Mouse (Mus musculus): ENCODE measurements around the gene Myh9. TPM values are rescaled to one million over a fixed set of nuclear protein-coding genes. Genes with fewer than 3 reads are reported as not detected.
"Not testable (repeated sequence)": the region's sequence is repeated elsewhere in the genome, so short reads cannot be mapped to it uniquely, and the experiment has no call there.

The Myh9 gene
- polyA plus RNA-seq, 1 experiment from 2014 or later: 14.6 TPM

- H3K27me3 ChIP-seq (ENCODE audit: control insufficient read depth, insufficient read depth, low read length); H3K4me3 ChIP-seq (replicated peaks; ENCODE audit: low read length); H3K4me1 ChIP-seq (replicated peaks; ENCODE audit: control insufficient read depth, insufficient read depth, low read length); H3K9ac ChIP-seq; H3K4me2 ChIP-seq (replicated peaks); H3K27ac ChIP-seq; ATAC-seq (ENCODE audit: low FRiP score); DNase-seq (ENCODE audit: low spot score); H3K9me3 ChIP-seq (ENCODE audit: control insufficient read depth, low read length); H3K36me3 ChIP-seq (replicated peaks; ENCODE audit: control insufficient read depth, insufficient read depth): not testable (repeated sequence)
- 85% methylated on average over 3 of the region's 3 CpGs for WGBS
Observed at GRCm38 (mm10) chr15:77727745-77728144, 114.2 kb downstream of the Myh9 start.

GRCm38 (mm10) chr15:77727139-77727538 lies 114.8 kb downstream of the Myh9 start:
- not testable (repeated sequence) for H3K9me3 ChIP-seq (ENCODE audit: control insufficient read depth, low read length); H3K27ac ChIP-seq; H3K9ac ChIP-seq; H3K4me2 ChIP-seq (replicated peaks); H3K27me3 ChIP-seq (ENCODE audit: control insufficient read depth, insufficient read depth, low read length); H3K36me3 ChIP-seq (replicated peaks; ENCODE audit: control insufficient read depth, insufficient read depth); H3K4me1 ChIP-seq (replicated peaks; ENCODE audit: control insufficient read depth, insufficient read depth, low read length); H3K4me3 ChIP-seq (replicated peaks; ENCODE audit: low read length); DNase-seq (ENCODE audit: low spot score); ATAC-seq (ENCODE audit: low FRiP score)
- WGBS: 7% methylated on average over 3 of the region's 3 CpGs

DNA sequence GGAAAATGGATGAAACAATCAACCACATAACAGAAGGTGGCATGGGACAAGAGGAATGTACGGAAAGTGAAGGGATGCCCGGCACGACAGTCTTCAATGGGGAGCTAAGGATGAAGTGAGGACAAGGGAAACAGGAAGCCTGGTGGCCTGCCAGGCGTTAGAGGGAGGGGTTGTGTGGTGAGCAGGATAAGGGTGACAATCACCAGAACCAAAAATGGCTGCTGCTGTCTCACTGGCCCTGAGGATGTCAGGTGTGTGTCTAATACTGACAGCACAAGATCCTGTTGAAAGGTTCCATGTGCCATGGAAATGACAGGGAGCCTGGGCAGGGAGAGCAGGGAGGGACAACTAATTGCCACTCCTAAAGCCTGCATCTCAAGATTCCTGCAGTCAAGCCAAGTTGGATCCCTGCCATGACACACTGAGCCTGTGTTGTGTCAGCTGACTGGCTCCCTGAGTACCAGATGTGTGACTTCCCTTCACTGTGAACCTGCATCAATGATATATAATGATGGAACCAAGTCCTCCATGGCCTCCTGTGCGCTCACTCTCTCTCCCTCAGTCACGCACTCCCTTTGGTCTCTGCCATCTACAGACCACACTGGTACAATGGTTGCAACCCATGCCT lies 116.5 kb downstream of the Myh9 start:
- not testable (repeated sequence) for H3K9me3 ChIP-seq (ENCODE audit: control insufficient read depth, low read length); H3K9ac ChIP-seq; H3K36me3 ChIP-seq (replicated peaks; ENCODE audit: control insufficient read depth, insufficient read depth); H3K4me2 ChIP-seq (replicated peaks); H3K4me1 ChIP-seq (replicated peaks; ENCODE audit: control insufficient read depth, insufficient read depth, low read length); H3K4me3 ChIP-seq (replicated peaks; ENCODE audit: low read length); H3K27me3 ChIP-seq (ENCODE audit: control insufficient read depth, insufficient read depth, low read length); ATAC-seq (ENCODE audit: low FRiP score); H3K27ac ChIP-seq; DNase-seq (ENCODE audit: low spot score)
- WGBS: 80% methylated on average over 6 of the region's 6 CpGs

DNA sequence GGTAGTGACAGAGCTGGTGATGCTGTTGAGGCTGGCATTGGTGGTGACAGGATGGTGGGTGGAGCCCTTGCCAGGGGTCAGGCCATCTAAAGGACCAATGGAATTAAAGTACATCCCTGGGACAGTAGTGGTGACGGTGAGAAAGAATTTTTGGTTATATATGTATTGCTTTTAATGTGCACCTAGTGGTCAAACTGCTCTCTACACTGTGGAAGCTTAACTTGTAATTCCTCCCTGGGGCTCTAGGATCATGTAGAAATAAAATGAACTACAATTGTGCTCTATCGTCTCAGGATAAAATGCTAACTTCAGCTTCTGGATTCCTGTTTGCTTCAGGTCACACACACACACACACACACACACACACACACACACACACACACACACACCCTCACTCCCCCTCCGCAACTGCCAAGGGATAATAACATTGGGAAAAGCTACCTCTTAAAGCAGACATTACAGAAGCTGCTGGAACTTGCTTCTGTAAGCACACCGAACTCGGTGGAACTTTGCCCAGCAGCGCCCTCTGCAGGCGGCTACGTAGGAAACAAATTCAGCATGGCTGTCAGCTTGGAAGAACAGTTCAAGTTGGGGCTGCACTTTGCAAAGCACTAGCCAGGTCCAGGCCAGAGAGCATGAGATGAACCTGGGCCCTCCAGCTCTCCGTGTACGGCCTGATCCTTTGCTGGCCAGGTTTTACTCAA lies 117.6 kb downstream of the Myh9 start:
- H3K4me3 ChIP-seq (replicated peaks; ENCODE audit: low read length); DNase-seq (ENCODE audit: low spot score); H3K27ac ChIP-seq; ATAC-seq (ENCODE audit: low FRiP score); H3K4me1 ChIP-seq (replicated peaks; ENCODE audit: control insufficient read depth, insufficient read depth, low read length); H3K9ac ChIP-seq; H3K4me2 ChIP-seq (replicated peaks); H3K27me3 ChIP-seq (ENCODE audit: control insufficient read depth, insufficient read depth, low read length); H3K9me3 ChIP-seq (ENCODE audit: control insufficient read depth, low read length); H3K36me3 ChIP-seq (replicated peaks; ENCODE audit: control insufficient read depth, insufficient read depth): not testable (repeated sequence)
- WGBS: 22% methylated on average over 2 of the region's 10 CpGs

GRCm38 (mm10) chr15:77721509-77721908 lies 120.5 kb downstream of the Myh9 start:
- not testable (repeated sequence) for H3K36me3 ChIP-seq (replicated peaks; ENCODE audit: control insufficient read depth, insufficient read depth); ATAC-seq (ENCODE audit: low FRiP score); H3K4me1 ChIP-seq (replicated peaks; ENCODE audit: control insufficient read depth, insufficient read depth, low read length); H3K9ac ChIP-seq; H3K4me2 ChIP-seq (replicated peaks); H3K27ac ChIP-seq; H3K27me3 ChIP-seq (ENCODE audit: control insufficient read depth, insufficient read depth, low read length); H3K4me3 ChIP-seq (replicated peaks; ENCODE audit: low read length); DNase-seq (ENCODE audit: low spot score); H3K9me3 ChIP-seq (ENCODE audit: control insufficient read depth, low read length)
- WGBS: no CpG with 5 or more reads among the region's 3 CpGs

DNA sequence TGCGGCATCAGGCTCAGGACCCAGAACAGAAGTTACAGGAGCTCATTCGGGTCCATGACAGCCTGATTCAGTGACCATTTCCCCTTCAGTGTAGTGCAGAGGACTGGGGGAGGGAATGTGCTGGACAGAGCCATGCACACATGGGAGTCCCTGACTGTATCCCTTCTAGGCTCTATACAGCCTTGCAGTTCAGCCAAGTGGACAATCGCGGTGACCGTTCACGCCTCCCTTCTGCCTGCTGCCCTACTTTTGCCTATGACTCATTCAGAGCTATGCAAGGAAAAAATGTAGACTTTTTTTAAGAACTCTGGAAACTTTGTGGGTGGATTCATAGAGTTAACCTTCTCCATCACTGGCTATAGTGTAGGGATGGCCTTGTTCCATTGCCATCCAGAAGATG lies 123.7 kb downstream of the Myh9 start:
- not testable (repeated sequence) for H3K9me3 ChIP-seq (ENCODE audit: control insufficient read depth, low read length); H3K4me2 ChIP-seq (replicated peaks); H3K9ac ChIP-seq; H3K27ac ChIP-seq; H3K4me1 ChIP-seq (replicated peaks; ENCODE audit: control insufficient read depth, insufficient read depth, low read length); H3K36me3 ChIP-seq (replicated peaks; ENCODE audit: control insufficient read depth, insufficient read depth); DNase-seq (ENCODE audit: low spot score); ATAC-seq (ENCODE audit: low FRiP score); H3K4me3 ChIP-seq (replicated peaks; ENCODE audit: low read length); H3K27me3 ChIP-seq (ENCODE audit: control insufficient read depth, insufficient read depth, low read length)
- WGBS: 90% methylated on average over 2 of the region's 6 CpGs

Other genes with a start within 250 kb of the Myh9 start
- 0.09 TPM in 1 of 2 replicates, not detected in the other for gene Apol10b, start 246.1 kb downstream of the Myh9 start, polyA plus RNA-seq (2014; fragmentation: Nextera tagmentation; extraction: Ambion mirVana)
- not detected in 2 replicates for gene Gm36245, start 242.9 kb downstream of the Myh9 start, polyA plus RNA-seq (2014; fragmentation: Nextera tagmentation; extraction: Ambion mirVana)
- gene Apol11b, start 198.9 kb downstream of the Myh9 start, polyA plus RNA-seq (2014; fragmentation: Nextera tagmentation; extraction: Ambion mirVana): not detected in 2 replicates
- gene Apol7e, start 143.3 kb downstream of the Myh9 start, polyA plus RNA-seq (2014; fragmentation: Nextera tagmentation; extraction: Ambion mirVana): not detected in 2 replicates
- gene Apol9b, start 113.1 kb downstream of the Myh9 start, polyA plus RNA-seq (2014; fragmentation: Nextera tagmentation; extraction: Ambion mirVana): 0.19 TPM in 1 of 2 replicates, not detected in the other
- not detected in 2 replicates for gene Apol8, start 85.2 kb downstream of the Myh9 start, polyA plus RNA-seq (2014; fragmentation: Nextera tagmentation; extraction: Ambion mirVana)
- gene Txn2, start 86.8 kb upstream of the Myh9 start, polyA plus RNA-seq (2014; fragmentation: Nextera tagmentation; extraction: Ambion mirVana): 207 and 216 TPM in 2 replicates
- gene Foxred2, start 114.5 kb upstream of the Myh9 start, polyA plus RNA-seq (2014; fragmentation: Nextera tagmentation; extraction: Ambion mirVana): 10.7 and 10.8 TPM in 2 replicates
- gene Eif3d, start 128.6 kb upstream of the Myh9 start, polyA plus RNA-seq (2014; fragmentation: Nextera tagmentation; extraction: Ambion mirVana): 167 and 177 TPM in 2 replicates

All from hindbrain, embryonic 14.5 days (tissue).